Mouse (Mus musculus) right cerebral cortex, postnatal 4 days (tissue): ENCODE data around the gene Dock1.

Experiments used
- DNase-seq: peaks from one replicate; pipeline ENCODE4 v3.0.0-alpha.2; 2022

The Dock1 gene

DNA sequence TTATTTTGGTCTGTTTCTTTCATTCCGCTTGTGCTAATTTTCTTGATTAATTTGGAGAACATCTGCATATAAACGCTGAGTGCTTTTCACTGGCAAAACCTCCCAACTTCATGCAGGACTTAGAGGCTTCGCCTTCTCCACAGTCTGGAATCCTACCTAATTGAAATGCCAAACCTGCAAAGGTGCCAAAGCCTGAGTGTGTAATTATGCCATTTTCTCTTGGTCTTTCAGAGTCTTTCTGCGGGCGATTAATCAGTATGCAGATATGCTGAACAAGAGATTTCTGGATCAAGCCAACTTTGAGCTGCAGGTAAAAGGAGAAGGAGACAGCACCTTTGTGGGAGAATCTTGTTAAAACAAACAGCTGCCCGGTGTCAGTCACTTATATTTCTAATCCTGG, 406.4 kb downstream of the Dock1 start:
- no peak for DNase-seq

DNA sequence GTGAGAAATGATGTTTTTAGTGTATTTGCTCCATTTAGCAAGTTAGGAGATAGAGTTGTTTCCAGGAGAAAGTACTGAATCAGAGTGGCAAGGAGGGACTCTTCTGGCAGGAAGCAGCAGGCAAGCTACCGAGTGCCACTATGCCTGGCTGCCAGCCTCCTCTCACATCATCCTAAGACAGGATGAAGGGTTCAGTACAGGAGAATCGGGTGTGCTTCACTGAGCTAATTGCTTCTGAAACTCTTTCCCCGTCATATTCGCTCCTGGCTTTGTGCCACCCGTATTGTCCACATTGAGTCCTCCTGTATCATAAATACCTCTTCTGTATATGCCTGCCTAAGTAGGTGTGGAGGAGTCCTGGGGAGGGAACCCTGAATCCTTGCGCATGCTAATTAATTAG, 406.9 kb downstream of the Dock1 start:
- DNase-seq, result no peak

DNA sequence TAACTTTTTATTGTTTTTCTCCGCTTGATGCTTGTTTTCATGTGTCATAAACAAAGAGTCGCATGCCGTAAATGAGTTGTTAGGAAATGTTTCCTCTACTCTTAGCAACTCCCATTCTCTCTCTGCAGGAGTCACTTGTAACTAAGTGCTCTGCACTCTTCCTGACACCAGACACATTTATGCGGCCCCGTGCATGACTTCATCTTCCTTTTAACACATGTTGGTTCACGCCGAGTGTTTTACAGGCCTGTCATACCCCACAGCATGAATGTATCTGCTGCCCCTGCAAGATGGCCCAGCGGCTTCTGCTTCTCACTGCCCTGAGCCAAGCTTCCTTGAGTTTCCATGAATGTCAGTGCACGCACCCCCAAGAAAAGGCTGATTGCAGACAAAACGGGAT, 407.4 kb downstream of the Dock1 start:
- DNase-seq, result no peak

DNA sequence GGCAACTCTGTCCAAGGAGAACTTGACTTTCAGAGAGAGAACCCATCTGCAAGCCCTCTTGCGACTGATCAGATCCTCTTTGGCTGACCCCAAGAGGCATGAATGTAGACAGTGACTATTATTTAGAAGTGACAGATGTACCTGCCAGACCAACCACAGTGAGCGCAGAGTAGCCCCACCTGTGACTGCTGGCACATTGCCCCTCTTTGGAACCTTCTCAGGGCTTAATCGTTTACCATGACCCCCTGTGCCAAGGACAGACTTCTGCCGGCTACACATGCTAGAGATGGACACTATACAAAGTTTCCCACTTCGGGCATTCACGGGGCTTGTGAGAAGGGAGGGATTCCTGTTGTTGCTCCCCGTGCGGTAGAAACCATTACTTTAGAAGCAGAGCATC, 413.0 kb downstream of the Dock1 start:
- DNase-seq, result no peak

DNA sequence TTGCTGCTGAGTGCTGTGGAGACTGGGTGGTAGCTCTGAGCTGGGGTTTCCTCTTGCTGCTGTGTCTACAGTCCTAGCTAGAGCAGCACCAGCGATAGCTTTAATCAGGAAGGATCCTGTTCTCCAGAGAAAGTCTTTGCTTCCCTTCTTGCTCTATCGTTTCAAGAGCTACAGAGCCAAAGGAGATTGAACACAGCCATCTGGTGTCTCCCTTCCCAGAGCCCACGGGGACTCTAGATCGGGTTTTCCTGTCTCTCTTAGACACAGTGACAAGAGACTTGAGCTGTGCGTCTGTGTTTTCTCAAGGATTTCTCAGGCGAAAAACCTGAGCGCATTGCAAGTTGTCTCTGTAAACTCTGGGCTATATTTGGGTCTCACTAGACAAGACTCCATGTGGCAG, 413.6 kb downstream of the Dock1 start:
- DNase-seq, result no peak

DNA sequence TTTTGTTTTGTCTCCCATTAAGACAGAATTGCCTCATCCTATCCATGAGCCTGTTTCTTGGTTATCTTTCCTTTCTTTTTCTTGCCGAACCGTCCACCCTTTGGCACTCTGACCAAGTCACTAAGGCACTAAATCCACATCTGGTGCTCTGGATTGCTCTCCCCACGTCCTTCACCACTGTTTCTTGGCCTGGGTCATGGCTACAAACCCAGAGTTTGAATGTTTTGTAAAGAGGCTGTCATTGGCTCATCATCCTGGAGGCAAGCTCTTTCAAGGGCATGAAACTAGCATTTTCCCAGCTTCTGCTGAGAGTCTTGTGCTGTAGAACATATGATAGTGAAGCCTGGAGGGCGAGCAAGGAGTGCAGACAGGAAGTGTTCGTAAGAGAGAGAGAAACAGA, 416.1 kb downstream of the Dock1 start:
- no peak for DNase-seq

DNA sequence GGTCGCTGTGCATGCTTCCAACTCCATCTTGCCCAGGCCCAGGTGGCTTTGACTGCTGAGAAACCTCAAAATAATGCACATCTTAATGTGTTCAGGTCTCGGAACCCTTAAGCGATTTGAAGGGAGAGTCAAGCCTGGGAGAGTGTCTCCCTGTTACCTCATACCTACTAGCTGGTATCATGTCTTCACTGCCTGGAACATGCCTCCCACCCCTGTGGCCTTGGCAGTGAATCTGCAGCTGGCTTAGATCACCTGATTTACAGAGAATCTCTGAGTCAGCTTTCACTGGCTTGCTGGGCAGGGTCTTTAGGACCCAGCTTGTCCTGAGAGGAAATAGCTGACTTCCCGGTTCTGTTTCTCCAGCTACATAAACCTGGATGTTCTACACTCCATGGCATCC, 419.2 kb downstream of the Dock1 start:
- DNase-seq, result no peak

DNA sequence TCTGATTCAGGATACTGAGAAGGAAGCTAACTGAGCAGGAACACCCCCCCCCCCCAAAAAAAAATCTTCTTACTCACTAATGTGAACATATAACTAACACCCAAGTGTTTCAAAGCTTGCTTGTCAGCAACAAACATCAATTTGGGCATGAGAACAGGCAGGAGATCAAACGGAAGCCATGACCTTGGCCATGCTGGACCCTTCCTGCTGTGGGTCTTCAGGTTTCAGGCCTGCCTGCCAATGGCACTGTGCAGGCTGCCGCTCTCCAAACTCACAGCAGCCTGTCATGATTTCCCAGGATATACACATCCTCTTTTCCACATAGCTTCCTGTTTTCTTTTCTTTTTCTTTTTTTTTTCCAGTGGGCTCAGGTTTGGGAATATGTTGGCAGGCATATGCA, 423.4 kb downstream of the Dock1 start:
- no peak for DNase-seq

DNA sequence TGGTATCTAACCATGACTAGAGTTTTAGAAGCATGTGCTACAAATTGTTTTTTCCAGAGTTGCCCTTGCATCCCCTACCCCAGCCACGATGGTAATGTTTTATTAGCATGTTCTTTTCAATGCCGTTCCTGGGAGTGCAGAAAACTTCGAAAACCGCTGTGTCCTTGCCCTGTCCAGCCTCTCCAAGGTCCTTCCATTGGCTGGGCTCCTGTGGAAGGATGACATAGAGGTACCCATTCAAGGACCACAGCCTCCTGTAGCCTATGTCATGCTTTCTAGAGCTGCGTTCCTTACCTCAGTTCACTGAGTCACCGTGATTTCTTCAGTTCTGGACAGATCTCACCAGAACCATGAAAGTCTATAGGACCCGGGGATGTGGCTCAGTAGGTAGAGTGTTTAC, 431.5 kb downstream of the Dock1 start:
- no peak for DNase-seq

DNA sequence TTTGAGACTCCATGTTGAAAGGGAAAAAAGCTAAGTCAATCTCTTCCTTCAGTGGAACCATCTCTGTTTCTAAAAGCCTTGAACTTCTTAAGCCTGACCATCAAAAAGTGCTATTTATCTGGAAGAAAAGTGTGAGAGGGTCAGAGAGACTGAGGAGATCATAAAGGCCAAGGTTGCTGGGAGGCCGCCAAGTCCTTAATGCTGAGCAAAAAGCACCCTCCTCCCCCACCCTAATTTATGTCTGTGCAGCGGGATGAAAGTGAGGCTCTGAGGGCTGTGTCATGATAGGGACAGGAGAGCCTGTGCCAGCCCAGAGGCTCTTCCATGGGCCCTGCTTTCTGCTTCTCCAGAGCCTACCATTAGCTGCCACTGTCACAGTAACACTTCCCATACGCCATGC, 436.1 kb downstream of the Dock1 start:
- no peak for DNase-seq

DNA sequence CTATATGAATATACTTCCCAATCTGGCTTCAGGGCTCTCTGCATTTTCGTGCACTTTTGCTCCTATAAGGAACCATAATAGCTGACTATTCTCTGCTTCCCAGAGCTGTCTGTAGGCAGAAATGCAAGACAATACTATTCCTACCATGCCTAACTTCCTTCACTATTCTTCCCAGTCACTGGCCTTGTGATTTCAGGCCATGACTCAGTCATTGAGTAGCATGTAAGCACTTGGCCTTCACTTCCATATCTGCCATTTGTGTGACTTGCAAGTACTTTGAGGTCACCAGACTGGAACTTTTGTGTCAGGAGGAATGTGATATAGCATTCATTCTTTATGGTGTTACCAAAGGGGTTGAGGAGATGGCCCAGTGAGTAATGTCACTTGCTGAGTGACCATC, 439.9 kb downstream of the Dock1 start:
- DNase-seq, result no peak

DNA sequence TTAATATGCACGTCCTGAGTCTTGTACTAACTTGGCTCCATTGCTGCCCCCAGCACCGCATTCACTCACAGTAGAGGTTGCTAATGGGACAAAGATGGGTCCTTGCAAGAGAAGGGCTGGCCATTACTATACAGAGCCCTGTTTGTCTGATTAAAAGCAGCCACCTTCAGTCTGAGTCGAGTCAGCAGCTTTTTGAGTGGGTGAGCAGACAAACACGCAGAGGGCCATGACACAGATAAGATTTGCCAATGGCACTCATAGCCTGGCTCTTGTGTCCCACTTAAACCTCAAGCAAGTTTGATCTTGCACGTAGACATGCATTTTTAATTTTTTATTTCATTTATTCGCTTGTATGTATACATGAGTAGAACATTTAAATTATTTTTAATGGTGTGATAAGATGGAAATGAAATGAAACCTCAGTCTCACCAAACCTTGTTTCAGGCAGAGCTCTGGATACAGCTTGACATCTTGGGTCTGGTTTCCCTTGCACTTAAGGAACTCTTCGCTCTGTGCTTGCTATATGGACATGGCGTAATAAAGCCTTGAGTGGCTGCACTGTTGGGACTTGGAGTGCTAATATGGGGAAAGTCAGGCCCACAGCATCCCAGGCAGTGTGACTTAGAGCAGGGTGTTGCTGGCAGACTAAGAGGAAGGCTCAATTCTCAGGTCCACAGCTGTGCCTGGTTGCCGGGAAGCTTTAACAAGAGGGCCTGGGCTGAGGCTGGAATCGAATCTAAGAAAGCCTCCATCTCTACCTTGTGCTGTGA, 455.0 kb downstream of the Dock1 start:
- DNase-seq, result no peak

DNA sequence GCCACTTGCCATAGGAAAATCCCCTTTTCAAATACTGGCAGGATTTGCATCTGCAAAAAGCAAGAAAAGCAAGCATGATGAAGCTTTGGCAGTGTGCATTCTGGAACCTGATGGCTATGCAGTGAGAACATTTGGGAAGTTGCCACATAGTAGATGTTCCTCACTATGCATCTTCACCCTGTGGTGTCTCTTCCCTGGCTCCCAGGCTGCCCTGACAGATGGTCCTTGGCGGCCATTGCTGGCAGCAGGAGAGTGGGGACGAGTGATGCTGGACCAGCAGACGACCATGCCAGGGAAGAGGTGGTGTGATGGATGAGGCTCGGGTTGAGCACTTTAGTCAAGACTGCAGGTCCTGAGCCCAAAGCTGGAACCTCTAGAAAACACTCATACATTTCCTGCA, 462.0 kb downstream of the Dock1 start:
- no peak for DNase-seq

DNA sequence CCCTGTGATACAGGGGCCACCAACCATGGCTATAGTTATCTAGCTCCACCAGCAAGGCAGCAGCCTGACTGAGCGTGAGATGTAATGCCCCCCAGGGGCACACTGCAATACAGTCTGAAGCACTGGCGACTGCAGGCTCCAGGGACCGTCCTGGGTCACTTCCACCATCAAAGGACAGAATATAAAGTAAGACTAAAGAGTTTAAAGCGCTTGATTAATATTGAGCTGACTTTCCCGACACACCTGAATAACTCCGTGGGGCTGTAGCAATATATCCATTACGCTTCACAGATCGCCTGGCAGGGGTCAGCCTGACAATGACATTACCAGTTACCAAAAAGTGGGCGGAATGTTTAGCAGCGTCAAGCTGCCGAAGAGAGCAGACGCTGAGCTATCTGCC, 464.2 kb downstream of the Dock1 start:
- no peak for DNase-seq

DNA sequence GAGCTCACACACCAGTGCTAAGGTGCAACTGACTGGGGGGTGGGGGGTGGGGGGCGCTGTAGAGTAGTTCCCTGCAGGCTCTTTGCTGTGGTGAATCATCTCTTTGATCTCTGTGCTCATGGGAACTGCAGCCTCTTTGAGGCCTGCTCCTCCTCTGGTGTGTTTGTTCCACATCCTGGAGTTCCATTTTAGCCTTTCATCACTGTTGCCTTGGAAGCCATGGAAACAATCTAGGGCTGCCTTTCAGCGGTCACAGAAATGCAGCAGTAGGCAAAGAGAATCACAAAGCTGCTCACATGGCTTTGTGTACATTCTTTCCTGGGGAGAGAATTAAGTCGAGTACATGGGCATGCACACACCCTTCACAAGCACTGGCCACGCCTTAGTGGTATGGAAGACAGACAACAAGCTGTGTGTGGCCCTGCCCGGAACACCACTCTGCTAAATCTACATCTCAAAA, 468.7 kb downstream of the Dock1 start:
- DNase-seq, result no peak

DNA sequence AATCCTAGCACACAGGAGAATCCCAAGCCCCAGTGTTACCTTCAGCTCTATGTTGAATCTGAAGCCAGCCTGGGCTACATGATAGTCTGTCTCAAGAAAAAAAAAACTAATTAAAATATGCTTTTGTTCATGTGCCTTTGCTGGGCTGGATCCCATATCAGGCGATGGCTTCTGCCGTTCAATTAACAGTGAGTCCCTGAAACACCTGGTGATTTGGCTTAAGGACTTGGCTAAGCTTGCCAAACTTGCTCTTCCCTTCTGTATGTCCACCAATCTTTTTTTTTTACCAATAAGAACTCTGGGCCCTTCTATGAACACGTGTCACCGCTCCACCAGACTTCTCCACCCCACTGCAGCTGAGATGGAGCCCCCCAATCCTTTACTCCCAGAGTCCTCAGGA, 474.3 kb downstream of the Dock1 start:
- DNase-seq, result no peak

DNA sequence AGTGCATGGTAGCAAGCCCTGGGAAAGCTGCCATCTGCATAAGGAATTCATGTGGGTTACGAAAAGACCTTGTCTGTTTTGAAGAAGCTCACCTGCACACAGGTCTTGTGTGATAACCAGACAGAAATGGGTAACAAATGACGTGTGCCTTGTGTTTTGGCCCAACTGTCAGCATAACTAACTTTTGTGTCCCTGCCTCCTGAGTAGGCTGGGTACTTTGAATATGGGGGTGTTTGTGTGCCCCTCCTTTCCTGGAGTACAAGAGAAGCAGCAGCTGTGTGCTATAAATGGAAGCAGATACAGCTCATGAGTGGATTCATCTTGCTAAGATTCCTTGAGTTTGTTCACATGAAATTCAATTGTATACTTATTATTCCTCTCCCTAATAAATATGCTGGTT, 480.5 kb downstream of the Dock1 start:
- DNase-seq, result no peak

DNA sequence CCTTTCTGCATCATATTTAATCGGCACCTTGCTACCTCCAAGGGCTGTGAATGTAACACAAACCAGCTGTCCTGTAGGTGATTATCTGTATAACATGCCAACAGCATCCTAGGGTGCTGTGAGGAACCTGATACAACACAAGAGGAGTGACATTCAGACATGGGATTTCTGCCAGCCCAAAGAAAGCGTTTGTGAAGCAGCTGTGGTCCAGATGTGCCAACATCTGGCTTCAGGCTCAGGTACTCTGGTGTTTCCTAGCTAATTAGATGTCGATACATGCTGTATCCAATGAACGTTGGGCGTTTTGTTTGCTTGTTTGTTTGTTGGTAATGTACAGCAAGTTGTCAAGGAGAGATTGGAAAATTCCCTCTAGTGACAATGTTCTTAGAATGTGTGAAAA, 487.1 kb downstream of the Dock1 start:
- DNase-seq, result no peak

DNA sequence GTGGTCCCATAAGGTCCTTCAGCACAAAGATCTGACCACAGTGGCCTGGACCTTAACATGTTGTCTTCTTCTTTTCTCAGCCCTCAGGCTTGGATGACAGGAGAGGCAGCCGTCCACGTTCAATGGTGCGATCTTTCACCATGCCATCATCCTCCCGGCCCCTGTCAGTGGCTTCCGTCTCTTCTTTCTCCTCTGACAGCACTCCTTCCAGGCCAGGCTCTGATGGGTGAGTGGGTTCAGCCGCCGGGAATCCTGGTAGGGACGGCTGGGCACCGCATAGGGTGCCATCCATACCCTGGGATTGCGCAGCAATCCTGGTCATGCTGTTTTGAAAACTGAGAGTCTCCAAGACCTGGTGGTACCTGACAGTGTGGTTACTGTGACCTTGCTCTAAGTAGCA, 487.9 kb downstream of the Dock1 start:
- no peak for DNase-seq

DNA sequence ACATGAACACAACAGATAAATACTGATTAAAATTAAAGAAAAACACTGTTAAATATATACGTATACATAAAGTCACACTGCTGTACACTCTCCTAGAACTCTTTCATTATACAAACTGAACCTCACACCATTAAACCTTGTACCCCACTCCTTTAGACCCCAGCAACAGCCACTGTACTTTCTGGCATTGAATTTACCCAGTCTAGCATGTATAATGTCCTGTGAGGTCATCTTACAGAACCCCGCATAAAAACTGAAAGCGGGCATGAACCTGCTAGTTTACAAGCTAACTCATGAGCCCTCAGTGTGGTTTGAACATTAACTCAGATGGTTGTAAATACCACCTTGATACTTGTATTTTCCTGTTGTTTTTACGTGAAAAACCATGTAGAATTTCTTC, 489.2 kb downstream of the Dock1 start:
- no peak for DNase-seq

DNA sequence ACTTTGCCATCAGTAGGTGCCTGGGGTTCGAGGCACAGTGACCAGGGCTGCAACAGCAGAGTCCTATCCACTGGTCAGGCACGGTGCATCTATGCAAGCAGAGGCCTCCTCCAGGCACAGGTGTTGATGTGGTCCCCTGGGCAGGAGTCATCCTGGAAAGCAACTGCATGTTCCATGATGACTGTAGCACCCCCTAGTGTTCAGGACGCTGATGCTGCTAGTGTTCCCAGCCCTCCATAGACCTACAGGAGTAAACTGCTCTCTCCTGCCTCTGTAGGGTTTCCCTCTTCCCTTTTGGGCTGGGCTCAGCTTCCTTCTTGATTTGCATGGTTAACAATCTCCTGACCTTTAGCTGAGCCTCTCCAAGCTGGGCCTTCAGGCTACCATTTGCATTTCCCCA, 494.7 kb downstream of the Dock1 start:
- DNase-seq, result peak; percentile 44

DNA sequence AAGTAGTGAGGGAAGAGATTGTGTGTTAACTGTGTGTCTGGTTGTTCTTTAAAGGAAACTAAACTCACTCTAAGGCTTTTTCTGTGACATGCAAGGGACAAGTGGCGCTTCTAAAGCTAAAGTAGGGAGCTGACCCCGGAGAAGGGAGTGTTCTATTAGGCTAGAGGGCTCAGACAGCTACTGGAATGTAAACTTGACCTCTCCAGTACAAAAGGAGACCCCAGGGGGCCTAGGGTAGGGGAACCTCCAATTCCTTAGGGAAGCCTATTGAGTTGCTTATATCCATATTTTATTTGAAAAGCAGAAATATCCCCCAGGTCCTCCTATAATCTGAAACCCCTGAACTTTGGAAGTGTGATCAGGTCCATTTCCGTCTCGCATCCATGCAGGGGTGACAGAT, 499.5 kb downstream of the Dock1 start:
- no peak for DNase-seq

DNA sequence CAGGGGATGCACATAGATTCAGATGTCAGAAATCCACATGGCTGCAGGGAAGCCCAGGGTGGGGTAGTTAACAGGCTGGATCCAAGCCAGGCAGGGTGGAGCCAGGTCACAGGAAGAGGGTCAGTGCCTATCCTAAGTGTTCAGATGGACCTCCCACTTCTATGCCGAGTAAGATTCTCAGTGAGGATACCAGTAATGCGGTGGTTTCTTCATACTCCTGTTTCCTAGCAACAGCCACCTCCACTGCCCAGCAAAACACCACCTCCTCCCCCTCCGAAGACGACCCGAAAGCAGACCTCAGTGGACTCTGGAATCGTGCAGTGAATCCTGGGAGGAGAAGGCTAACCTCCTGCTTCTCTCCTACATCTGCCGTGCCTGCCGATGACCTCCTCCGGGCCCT, 501.8 kb downstream of the Dock1 start:
- no peak for DNase-seq

DNA sequence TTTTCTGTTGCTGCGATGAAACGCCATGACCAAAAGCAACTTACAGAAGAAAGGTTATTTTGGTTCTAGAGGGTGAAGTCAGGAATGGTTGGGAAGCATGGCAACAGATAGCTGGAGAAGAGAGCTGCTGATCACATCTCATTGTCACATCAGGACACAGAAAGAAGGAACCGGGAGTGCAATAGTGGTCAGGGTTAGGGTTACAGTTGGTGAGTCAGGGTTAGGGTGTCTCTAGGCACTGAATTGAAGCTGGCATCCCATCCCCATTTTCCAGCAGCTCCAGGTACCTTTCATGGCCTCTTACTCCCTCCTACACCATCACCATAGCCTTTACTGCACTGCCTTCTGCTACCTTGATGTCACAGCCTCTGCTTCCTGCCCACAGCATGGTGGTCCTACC, 523.7 kb downstream of the Dock1 start:
- DNase-seq, result no peak

DNA sequence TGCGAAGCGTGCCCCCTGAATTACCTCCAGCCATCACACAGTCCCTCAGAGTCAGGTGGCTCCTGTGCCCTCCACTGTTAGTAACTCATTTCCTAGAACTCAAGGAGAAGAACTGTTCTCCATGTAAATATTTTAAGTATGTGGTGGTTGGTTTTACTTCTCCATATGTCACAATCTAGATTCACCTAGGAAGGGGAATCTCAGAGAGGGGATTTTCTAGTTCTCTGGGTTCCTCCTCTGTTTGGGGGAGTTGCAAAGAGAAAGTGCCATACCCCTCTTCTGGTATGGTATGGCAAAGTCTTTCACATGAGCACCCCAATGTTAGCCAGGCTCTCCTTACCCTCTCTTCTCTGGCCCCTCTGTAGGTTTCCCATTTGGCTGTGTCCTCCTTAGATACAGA, 525.2 kb downstream of the Dock1 start:
- DNase-seq, result no peak

DNA sequence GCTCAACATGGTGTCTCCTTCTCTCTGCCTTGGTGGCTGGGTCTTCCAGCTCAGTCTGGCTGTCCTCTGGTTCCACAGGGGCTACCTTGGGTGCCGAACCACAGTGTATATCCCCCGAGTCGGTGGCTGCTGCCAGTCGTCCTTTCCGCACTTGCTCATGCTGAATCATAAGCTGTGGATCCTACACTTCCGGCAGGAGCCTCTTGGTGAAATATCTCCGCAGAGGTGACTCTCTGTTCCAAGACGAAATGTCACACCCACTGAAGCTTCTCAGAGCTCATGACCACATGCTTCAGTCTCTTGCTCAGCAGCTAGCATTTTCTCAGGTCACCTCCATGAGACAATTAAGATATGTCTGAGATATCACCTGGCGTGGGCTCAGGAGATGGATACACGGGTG, 526.4 kb downstream of the Dock1 start:
- DNase-seq, result no peak
